Mouse (Mus musculus) E14TG2a.4 (cell line): ENCODE data around the gene Abracl.

Experiments used
- CTCF ChIP-seq: conservative IDR thresholded peaks from 2 replicates; pipeline ENCODE4 v1.5.1; 2014; ENCODE audit warnings: low read length
- NANOG ChIP-seq: IDR thresholded peaks from 2 replicates; pipeline ENCODE4 v1.6.1; 2014; ENCODE audit warnings: borderline replicate concordance, low read length, mixed read lengths

GRCm38 (mm10) chr10:18034408-18034807 lies 11.3 kb upstream of the Abracl start:
- no peak for TF ChIP-seq CTCF
- TF ChIP-seq NANOG: no peak
